Mouse (Mus musculus): ENCODE measurements around the gene Egfem1.

Egfem1 gene

GRCm38 (mm10) chr3:29602140-29602539, 520.3 kb downstream of the Egfem1 start:
- DNase-seq (ENCODE audit: low spot score): no peak

- no peak for DNase-seq (ENCODE audit: low spot score)
Observed at GRCm38 (mm10) chr3:29608713-29609112, 526.9 kb downstream of the Egfem1 start.

DNA sequence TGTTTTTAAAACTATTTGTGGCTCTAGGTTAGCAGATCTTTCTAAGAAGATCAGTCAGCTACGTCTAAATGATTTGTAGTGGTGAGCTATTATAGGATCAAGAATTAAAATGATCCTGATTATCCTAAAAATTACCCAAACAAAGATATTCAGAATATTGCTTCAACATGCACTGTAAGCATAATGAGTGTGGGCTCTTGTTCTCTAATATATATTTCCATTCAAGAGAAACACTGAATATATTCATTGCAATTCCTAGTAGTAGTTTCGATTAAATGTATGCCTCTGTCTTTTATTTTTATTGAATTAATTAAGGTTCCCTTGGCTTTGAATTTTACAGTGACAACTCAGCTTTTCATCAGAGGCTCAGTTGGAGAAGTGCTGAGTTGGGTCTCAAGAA, 527.4 kb downstream of the Egfem1 start:
- no peak for DNase-seq (ENCODE audit: low spot score)

- DNase-seq (ENCODE audit: low spot score): no peak
Observed at GRCm38 (mm10) chr3:29619586-29619985, 537.8 kb downstream of the Egfem1 start.

GRCm38 (mm10) chr3:29639819-29640218, 558.0 kb downstream of the Egfem1 start:
- DNase-seq (ENCODE audit: low spot score): no peak

DNA sequence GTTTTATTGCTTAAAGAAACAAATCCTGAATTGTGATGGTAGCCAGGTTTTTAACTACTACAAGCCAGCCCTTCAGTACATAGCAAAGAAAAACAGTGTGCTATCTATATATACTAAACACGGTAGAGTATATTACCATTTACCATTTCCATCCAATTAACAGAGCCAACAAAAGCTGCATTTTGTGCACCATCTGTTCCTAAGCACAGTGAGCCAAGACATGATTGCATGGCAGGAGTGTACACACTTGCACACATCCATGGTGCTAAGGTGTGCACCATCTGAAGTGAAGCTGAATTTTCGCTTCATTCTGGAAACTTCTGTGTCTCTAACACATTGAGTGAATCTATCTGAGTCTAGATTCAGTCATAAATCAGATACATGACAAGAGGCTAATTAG, 585.0 kb downstream of the Egfem1 start:
- DNase-seq (ENCODE audit: low spot score): no peak

- no peak for DNase-seq (ENCODE audit: low spot score)
Observed at GRCm38 (mm10) chr3:29689367-29690285, 607.8 kb downstream of the Egfem1 start.

DNA sequence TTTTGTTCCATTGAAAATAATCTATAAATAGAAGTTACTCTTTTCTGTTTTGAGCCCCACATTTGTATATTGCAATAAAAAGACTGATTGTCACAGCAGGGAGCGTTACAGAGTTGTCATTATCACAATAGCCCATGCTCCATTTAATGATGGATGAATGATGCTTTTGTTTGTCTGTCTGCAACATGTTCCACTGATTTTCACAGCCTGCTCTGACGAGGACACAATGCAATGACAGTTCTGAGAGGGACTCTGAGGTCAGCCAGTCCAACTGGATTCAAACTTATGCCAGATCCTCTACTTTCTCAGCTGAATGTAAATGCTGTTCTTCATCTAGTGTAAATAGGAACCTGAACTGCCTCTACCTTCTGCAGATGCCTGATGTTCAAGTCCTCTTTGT, 619.3 kb downstream of the Egfem1 start:
- DNase-seq (ENCODE audit: low spot score): no peak

- DNase-seq (ENCODE audit: low spot score): no peak
Observed at GRCm38 (mm10) chr3:29706816-29707215, 625.0 kb downstream of the Egfem1 start.

GRCm38 (mm10) chr3:29707467-29707866, 625.6 kb downstream of the Egfem1 start:
- no peak for DNase-seq (ENCODE audit: low spot score)

- no peak for DNase-seq (ENCODE audit: low spot score)
Observed at GRCm38 (mm10) chr3:29726376-29726967, 644.6 kb downstream of the Egfem1 start.

DNA sequence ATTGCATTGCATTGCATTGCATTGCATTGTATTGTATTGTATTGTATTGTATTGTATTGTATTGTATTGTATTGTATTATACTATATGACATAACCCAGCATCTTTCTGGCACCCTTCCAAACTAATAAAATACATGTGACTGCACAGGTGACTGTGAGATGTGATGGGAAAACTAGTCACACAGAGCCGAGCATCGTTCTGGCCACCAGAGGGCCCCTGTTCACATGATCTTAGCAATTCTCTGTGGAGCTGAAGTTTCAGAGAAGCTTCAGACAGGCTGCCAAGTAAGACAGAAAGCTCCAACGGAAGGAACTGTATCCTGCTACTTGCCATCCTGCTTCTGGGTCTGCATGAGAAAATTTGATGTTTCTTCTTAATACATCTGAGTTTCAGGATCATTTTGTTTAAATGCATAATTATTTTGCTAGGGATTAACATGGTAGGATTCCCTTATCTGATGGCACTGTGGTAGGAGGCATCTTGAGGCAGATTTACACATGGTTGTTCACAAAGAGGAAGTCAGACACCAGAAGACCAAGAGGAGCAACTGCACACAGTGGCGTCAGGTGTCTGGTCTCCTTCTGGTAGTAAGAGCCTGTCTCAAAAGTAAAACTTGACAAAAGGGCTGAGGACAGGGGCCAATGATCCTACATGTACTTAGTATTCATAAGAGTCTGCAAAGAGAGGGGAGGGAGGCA, 648.4 kb downstream of the Egfem1 start:
- DNase-seq (ENCODE audit: low spot score): peak; percentile 9

DNA sequence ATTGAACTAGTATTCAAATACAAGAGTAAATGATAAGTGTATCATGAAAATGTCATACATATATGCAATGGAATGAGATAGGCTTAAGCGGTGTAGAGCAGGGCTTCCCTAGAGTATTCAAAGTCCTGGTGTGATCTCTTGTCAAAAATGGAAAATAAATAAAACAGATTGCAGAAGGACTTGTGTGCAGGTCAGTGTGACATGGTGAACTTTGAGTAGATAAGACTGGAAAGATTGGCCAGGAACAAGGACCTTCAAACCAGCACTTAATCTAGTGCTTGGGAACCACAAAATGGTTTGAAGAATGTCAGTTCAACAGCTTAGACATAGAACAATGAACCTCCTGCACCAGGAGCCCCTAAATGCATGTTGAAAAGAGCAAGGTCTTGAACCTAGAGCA, 649.7 kb downstream of the Egfem1 start:
- no peak for DNase-seq (ENCODE audit: low spot score)

DNA sequence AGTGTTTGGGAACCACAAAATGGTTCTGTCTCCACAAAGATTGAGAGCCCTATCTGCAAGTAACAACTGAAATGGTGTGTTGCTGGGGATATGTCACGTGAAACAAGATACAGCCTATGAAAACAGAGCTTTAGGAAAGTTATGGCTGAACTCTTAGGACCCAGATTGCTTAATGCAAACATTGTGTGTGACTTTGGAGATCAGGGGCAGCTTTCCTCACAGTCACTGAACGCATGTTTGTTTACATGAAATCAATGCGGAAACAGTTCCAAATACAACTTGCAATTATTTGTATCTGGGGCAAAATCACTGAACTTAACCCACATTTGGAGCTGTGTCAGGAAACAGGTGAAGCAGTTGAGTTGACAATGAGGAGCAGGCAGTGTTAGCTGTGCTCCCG, 650.8 kb downstream of the Egfem1 start:
- DNase-seq (ENCODE audit: low spot score): no peak

DNA sequence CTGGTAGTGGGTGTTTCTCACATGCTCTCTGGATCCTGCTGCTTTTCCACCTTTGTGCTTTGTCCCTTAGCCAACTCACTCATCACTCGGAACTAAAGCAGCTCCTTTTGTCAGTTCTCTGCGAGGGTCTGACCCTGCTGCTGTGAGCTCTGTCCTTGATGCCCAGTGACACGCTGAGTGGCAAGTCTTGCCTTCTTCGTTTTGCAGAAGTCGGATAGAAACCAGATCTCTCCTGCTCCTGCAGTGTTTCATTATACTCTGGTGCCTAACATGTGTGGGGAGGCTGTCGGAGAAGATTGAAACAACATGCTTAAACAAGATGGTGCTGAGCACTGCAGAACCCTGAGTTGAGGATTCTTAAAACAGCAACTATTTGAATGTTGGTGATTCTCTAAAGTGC, 652.4 kb downstream of the Egfem1 start:
- no peak for DNase-seq (ENCODE audit: low spot score)

DNA sequence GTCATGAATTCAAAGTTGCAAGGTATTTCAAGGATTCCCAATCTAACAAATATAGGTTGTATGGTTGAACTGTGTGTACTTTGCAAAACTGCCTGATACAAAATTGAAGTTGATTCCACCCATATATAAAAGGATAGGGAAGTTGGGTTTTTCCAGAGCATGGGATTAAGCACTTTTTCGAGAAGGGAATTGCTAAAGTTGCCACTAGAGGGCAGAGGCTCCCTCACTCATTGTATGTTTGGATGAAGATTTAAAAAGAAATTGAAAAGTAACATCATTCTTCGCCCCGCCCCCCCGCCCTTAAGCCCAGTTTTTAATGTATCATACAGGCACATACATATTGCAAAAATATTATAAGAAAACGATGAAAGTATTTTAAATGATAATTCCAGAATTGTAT, 657.5 kb downstream of the Egfem1 start:
- no peak for DNase-seq (ENCODE audit: low spot score)
